Mouse (Mus musculus): ENCODE data around the gene Jakmip3. TPM values are rescaled to one million over a fixed set of nuclear protein-coding genes. Genes with fewer than 3 reads are reported as not detected.

The Jakmip3 gene
- 0.89 and 2.1 TPM in 2 replicates for polyA plus RNA-seq (2012; rRNA removed)

DNA sequence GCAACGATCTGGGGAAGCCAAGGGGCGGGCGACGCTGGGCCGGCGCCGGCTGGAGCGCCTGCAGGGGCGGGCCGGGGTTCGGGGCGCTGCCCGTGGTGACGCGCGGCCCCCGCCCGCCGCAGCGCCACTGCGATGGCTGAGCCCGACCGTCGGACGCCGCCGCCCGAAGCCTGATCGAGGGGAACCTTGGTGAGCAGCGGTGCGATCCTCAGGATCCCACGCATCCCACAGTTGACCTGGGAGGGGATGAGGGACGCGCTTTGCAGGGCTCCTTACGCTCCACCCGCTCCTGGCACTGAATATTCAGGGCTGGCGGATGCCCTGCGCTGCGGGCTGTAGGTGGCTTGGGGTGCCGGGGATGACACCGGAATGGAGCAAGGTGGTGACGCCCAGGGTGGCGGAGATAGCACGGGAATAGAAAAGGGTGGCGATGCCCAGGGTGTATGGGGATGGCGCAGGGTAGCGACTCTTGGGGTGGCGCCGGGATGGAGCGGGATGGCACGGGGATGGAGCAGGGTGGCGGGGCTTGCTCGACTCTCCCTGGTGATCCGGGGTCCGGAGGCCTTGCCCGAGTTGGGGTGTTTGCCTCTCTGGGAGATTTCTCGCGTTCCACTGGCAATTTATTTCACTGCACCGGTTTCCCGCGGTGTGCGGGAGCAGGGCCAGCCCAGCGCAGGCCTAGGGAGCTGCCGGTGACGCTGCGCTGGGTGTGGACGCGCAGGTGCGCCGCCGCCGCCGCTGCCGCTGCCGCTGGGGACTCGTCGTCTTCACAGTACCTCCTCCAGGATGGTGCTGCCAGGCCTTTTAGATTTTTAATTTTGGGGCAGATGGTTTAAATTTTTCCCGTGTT, at the start of gene Jakmip3:
Gene Jakmip3, plus strand, starts transcription at position 119 of the 850 bp plus-strand sequence.

DNA sequence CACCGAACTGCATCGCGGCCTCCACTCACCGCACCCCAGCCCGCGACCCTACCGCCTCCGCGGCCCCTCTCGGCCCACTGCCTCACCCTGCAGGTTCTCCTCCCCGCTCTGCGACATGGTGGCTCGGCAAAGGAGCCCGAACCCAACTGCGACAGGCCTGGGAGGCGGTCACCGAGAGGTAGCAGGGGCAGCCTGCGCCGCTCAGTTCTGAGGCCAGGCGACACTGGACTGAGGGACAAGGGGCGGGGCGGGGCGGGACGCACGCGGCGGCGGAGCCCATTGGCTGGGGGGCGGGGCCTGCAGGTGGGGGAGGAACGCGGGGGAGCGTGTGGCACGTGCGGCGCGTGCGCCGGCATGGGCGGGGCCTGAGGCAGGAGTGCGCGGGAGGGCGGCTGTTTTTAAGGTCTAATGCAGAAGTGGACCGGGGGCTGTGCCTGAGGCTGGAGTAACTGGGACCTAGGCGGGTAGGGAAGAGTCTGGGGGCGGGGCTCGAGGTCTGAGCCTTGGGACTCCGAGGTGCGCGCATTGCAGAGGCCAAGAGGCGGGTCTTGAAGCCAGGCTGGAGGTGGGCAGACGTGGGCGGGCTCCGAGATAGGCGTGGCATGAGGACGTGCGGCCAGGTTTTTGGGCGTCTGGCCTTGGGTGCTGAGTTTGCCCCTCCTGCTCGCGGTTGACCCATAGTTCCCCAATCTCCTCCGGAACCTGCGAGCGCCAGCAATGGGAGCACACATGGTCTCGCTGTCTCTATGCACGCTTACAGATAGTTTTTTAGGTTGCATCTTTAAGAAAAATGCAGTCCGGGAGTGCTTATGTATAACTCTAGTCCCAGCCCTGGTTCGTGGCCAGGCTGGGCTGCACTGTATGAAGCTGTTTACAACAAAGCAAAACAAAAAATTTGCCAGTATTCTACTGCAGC, 31.0 kb upstream of the Jakmip3 start, which contains the start of gene Bnip3:
Gene Bnip3, minus strand, starts transcription at position 243 of the 916 bp plus-strand sequence.

DNA sequence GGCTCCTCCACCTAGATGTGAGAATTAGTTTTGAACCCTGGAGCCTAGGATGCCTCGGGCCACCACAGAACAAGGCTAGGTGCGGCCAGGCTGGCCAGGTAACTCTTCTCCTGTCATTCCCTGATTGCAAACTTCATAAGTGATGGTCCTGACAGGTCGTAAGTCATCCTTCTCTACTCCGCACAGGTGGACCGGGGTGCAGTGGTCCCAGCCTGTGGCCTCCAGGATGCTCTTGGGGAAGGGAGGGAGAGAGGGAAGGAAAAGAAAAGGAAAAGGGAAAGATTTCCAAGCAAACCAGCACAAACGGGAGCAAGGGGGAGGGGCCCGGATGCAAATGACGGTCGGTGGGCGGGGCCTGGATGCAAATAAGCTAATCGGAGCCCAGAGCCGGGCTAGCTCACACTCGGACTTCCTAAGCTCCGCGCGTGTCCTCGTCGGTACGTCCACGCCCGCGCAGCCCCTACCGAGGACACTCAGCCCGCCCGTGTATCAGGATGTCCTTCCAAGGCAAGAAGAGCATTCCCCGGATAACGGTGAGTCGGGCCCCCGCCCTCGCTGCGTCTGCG, 145.2 kb downstream of the Jakmip3 start, which contains the start of gene Dpysl4:
Gene Dpysl4, plus strand, starts transcription at position 373 of the 566 bp plus-strand sequence.

Other genes starting within 250 kb of the Jakmip3 start
- 51.3 and 66.8 TPM in 2 replicates for gene Ppp2r2d, start 94.7 kb upstream of the Jakmip3 start, polyA plus RNA-seq (2012; rRNA removed)
- gene Mapk1ip1, start 94.5 kb upstream of the Jakmip3 start, polyA plus RNA-seq (2012; rRNA removed): 18.5 and 30.7 TPM in 2 replicates
- gene Bnip3, start 31.2 kb upstream of the Jakmip3 start, polyA plus RNA-seq (2012; rRNA removed): 37.1 and 37.4 TPM in 2 replicates
- gene Dpysl4, start 145.3 kb downstream of the Jakmip3 start, polyA plus RNA-seq (2012; rRNA removed): 119 and 129 TPM in 2 replicates